Mouse (Mus musculus): ENCODE measurements around the gene Grhl1.
A peak's percentile ranks its signal among the peaks of the same experiment; 100 is the strongest.

GRCm38 (mm10) chr12:24630220-24630619, 58.1 kb downstream of the Grhl1 start:
- TF ChIP-seq CTCF (IDR thresholded peaks at IDR 0.05; ENCODE audit: low read depth) (peak; percentile 73), EP300 (IDR thresholded peaks at IDR 0.05; ENCODE audit: low read depth) (no peak)
